Mouse (Mus musculus): ENCODE measurements around the gene Hist1h3i. TPM values are rescaled to one million over a fixed set of nuclear protein-coding genes. Genes with fewer than 3 reads are reported as not detected.
"Not testable (repeated sequence)": the region's sequence is repeated elsewhere in the genome, so short reads cannot be mapped to it uniquely, and the experiment has no call there.

The Hist1h3i gene
- polyA plus RNA-seq, 1 experiment = 1.9 TPM

GRCm38 (mm10) chr13:21755707-21756106, 27.5 kb downstream of the Hist1h3i start:
- TF ChIP-seq CTCF (IDR thresholded peaks at IDR 0.05; ENCODE audit: borderline replicate concordance, insufficient read depth, low read depth, low read length) (no peak), POLR2A (IDR thresholded peaks at IDR 0.05; ENCODE audit: borderline replicate concordance, insufficient read depth, low read length) (no peak)
- H3K27ac ChIP-seq (ENCODE audit: insufficient read depth, low read length) = no peak overlapping the region
- H3K4me1 ChIP-seq (ENCODE audit: control insufficient read depth, insufficient read depth, low read length) = no peaks in the 10 kb centered on the region
- DNase-seq = no peak
- WGBS = 57% methylated on average over 1 of the region's 1 CpGs
- H3K27me3 ChIP-seq (ENCODE audit: control insufficient read depth, insufficient read depth, low read length) = no peaks in the 10 kb centered on the region
- no peak overlapping the region for H3K4me3 ChIP-seq (replicated peaks; ENCODE audit: insufficient read depth, low read depth, low read length)

GRCm38 (mm10) chr13:21754294-21755001, 28.7 kb downstream of the Hist1h3i start:
- peak in 1 of 2 experiments; percentile 23 for DNase-seq
- H3K27me3 ChIP-seq (ENCODE audit: control insufficient read depth, insufficient read depth, low read length); H3K27ac ChIP-seq (ENCODE audit: insufficient read depth, low read length); H3K4me1 ChIP-seq (ENCODE audit: control insufficient read depth, insufficient read depth, low read length): not testable (repeated sequence)
- 1% methylated on average over 23 of the region's 26 CpGs for WGBS
- H3K4me3 ChIP-seq (replicated peaks; ENCODE audit: insufficient read depth, low read depth, low read length) = peak overlapping the region; percentile 26

GRCm38 (mm10) chr13:21753524-21754285, 29.5 kb downstream of the Hist1h3i start, which contains the start of the genes Hist1h2ak and Hist1h2bn:
Gene Hist1h2ak (minus strand): TSS chr13:21753827.
Gene Hist1h2bn (plus strand): TSS chr13:21754123.
- Histone ChIP-seq H3K4me3 (replicated peaks; ENCODE audit: insufficient read depth, low read depth, low read length) (peak within 1 kb of the TSS; percentile 86), H3K27ac (ENCODE audit: insufficient read depth, low read length) (peak within 1 kb of the TSS; percentile 57)
- DNase-seq = peak; percentile 76 to 91
- H3K4me1 ChIP-seq (ENCODE audit: control insufficient read depth, insufficient read depth, low read length); H3K27me3 ChIP-seq (ENCODE audit: control insufficient read depth, insufficient read depth, low read length): not testable (repeated sequence)
- 0 out of 2 replicates have a peak, but pooled peaks have one; percentile 39 for TF ChIP-seq POLR2A (IDR thresholded peaks at IDR 0.05; ENCODE audit: borderline replicate concordance, insufficient read depth, low read length)
- WGBS = under 1% methylated on average over 47 of the region's 50 CpGs

GRCm38 (mm10) chr13:21753051-21753523, 30.1 kb downstream of the Hist1h3i start:
- Histone ChIP-seq H3K4me1 (ENCODE audit: control insufficient read depth, insufficient read depth, low read length) (no peaks in the 10 kb centered on the region), H3K27ac (ENCODE audit: insufficient read depth, low read length) (peak overlapping the region; percentile 57), H3K4me3 (replicated peaks; ENCODE audit: insufficient read depth, low read depth, low read length) (peak overlapping the region; percentile 47), H3K27me3 (ENCODE audit: control insufficient read depth, insufficient read depth, low read length) (no peaks in the 10 kb centered on the region)
- TF ChIP-seq CTCF (IDR thresholded peaks at IDR 0.05; ENCODE audit: borderline replicate concordance, insufficient read depth, low read depth, low read length) (no peak), POLR2A (IDR thresholded peaks at IDR 0.05; ENCODE audit: borderline replicate concordance, insufficient read depth, low read length) (no peak)
- DNase-seq = no peak
- WGBS = 4% methylated on average over 10 of the region's 10 CpGs

GRCm38 (mm10) chr13:21752356-21752755, 30.8 kb downstream of the Hist1h3i start:
- 30% methylated on average over 3 of the region's 3 CpGs for WGBS
- H3K27ac ChIP-seq (ENCODE audit: insufficient read depth, low read length) = no peak overlapping the region

GRCm38 (mm10) chr13:21751827-21752226, 31.3 kb downstream of the Hist1h3i start:
- Histone ChIP-seq H3K4me1 (ENCODE audit: control insufficient read depth, insufficient read depth, low read length) (no peaks in the 10 kb centered on the region), H3K27ac (ENCODE audit: insufficient read depth, low read length) (no peak overlapping the region), H3K27me3 (ENCODE audit: control insufficient read depth, insufficient read depth, low read length) (no peaks in the 10 kb centered on the region), H3K4me3 (replicated peaks; ENCODE audit: insufficient read depth, low read depth, low read length) (no peak overlapping the region)
- TF ChIP-seq POLR2A (IDR thresholded peaks at IDR 0.05; ENCODE audit: borderline replicate concordance, insufficient read depth, low read length) (no peak), CTCF (IDR thresholded peaks at IDR 0.05; ENCODE audit: borderline replicate concordance, insufficient read depth, low read depth, low read length) (no peak)
- no peak for DNase-seq
- WGBS = 50% methylated on average over 3 of the region's 3 CpGs

More at GRCm38 (mm10) chr13:21752356-21752755, 30.8 kb downstream of the Hist1h3i start:
- Histone ChIP-seq H3K4me1 (ENCODE audit: control insufficient read depth, insufficient read depth, low read length) (no peaks in the 10 kb centered on the region), H3K4me3 (replicated peaks; ENCODE audit: insufficient read depth, low read depth, low read length) (no peak overlapping the region), H3K27me3 (ENCODE audit: control insufficient read depth, insufficient read depth, low read length) (no peaks in the 10 kb centered on the region)
- DNase-seq = no peak
- TF ChIP-seq POLR2A (IDR thresholded peaks at IDR 0.05; ENCODE audit: borderline replicate concordance, insufficient read depth, low read length) (no peak), CTCF (IDR thresholded peaks at IDR 0.05; ENCODE audit: borderline replicate concordance, insufficient read depth, low read depth, low read length) (no peak)

- no peak for DNase-seq
- TF ChIP-seq POLR2A (IDR thresholded peaks at IDR 0.05; ENCODE audit: borderline replicate concordance, insufficient read depth, low read length) = no peak
- no peak for TF ChIP-seq CTCF (IDR thresholded peaks at IDR 0.05; ENCODE audit: borderline replicate concordance, insufficient read depth, low read depth, low read length)
- no peaks in the 10 kb centered on the region for H3K4me1 ChIP-seq (ENCODE audit: control insufficient read depth, insufficient read depth, low read length)
- H3K4me3 ChIP-seq (replicated peaks; ENCODE audit: insufficient read depth, low read depth, low read length) = no peak overlapping the region
- H3K27ac ChIP-seq (ENCODE audit: insufficient read depth, low read length) = no peak overlapping the region
- no peaks in the 10 kb centered on the region for H3K27me3 ChIP-seq (ENCODE audit: control insufficient read depth, insufficient read depth, low read length)
Measured at GRCm38 (mm10) chr13:21751417-21751816, 31.8 kb downstream of the Hist1h3i start.

Data from cerebellum, adult 2 months (tissue).